Mouse (Mus musculus) G1E (cell line): ENCODE measurements around the gene Serhl.

Experiments used
- CTCF ChIP-seq: IDR thresholded peaks from 2 replicates; pipeline ENCODE4 v1.5.1; 2012; ENCODE audit warnings: low read depth, low read length, inconsistent platforms, mixed read lengths
- GATA1 ChIP-seq: IDR thresholded peaks from 2 replicates; pipeline ENCODE4 v1.6.1; 2012; ENCODE audit warnings: borderline replicate concordance, low read length, inconsistent platforms, mixed read lengths
- POLR2AphosphoS5 ChIP-seq: IDR thresholded peaks from 2 replicates; pipeline ENCODE4 v1.6.1; 2012; ENCODE audit warnings: low read depth, low read length, inconsistent platforms; ENCODE audit not compliant: insufficient replicate concordance
- TAL1 ChIP-seq: conservative IDR thresholded peaks from 2 replicates; pipeline ENCODE4 v1.6.1; 2012; ENCODE audit warnings: low read depth, low read length, inconsistent platforms, mixed read lengths

DNA sequence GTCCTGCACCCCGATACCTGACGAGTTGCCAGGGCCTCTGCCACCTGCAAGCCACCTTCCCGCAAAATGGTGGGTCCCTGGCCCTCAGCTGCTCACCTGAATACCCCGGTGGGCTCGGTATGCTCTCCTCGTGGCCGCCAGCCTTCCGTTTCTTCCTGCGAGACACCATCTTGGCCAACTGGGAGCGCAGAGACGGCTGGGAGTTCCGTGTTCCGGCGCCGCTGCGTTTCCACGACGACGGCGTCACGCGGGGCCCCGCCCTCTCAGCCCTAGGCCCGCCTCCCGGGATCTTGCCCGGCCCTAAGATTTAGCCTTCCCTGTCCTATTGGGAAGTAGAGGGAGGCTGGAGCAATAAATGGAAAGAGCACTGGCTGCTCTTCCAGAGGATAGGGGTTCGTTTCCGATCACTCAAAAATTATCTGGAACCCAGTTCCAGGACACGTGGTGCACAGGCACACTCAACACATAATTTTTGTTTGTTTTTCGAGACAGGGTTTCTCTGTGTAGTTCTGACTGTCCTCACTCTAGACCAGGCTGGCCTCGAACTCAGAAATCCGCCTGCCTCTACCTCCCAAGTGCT lies 33.4 kb downstream of the Serhl start, which contains the start of gene Rrp7a:
- TF ChIP-seq GATA1 (no peak), TAL1 (no peak), CTCF (no peak), POLR2AphosphoS5 (no peak)
